Mouse (Mus musculus): ENCODE results near the gene Hao2.
A peak's percentile ranks its signal among the peaks of the same experiment; 100 is the strongest.

Hao2 gene

DNA sequence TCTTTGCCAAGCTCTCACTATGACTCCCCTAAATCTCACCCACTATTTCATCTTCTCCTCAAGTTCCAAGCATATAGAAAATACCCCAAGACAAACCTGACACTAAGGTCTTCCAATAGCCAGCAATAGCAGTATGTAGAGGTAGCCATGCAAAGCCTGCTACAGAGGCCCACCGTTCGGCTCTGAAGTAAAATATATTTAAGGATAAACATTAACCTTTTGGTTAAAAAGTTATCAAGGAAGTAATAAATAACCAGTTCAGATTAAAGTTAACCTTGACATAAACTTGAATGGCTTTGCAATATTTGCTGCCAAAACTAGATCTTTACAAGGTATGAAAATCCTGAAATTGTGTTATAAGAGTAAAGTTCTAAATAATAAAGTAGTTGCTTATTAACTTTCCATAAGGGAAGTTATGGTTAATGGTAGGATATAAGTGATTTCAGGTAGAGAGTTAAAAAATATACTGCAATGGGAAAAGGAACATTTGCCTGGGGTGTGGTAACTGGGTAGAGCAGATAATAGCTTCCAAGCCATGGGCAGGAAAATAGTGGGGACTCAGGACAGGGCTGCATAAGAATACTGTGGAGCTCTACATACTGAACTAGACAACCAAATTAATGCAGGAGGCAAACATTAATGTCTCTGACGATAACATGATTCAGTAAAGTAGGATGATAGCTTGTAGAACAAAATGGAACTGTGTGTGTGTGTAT is at the start of gene Hao2:
Gene Hao2, minus strand, starts transcription at position 183 of the 716 bp plus-strand sequence.
- no peak for DNase-seq

DNA sequence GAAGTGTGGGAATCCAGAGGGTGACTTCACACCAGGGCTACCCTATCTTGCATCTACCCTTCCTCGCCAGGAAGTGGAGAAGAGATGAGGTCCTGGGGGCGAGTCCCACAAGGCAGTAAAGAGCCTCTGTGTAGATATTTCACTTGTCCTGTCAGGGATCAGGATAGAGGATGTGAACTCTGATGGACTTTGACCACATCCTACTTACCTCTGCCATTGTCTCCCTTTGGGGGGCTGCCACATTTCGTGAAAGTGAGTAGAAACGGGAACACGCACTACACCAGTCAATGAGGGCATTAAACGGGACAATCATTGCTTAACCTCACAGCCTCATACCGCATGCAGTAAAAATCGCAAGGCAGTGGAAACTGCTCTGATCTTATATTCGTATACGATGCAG is 48.6 kb upstream of the Hao2 start:
- DNase-seq, result no peak

DNA sequence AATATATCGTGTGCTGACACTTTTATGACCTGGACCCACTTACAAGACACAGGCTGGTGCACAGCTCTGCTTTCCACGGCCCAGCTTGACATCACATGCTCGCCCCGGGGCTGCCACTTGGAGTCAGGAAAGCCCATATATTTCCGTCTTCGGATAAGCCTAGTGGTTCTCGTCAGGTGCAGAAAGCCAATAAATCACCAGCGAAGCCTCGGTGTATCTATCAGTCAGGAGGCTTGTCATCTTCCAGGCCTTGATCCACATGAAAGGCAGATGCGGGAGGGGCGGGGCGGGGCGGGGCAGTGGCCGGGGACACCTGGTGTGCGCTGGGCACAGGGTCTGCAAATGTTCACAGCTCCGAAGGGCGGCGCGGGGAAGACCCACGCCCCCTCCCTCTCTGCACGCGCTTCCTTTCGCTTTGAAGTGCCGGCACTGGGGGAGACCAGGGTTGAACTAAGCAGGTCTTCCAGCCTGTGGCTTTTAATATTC is 48.1 kb upstream of the Hao2 start:
- no peak for DNase-seq

DNA sequence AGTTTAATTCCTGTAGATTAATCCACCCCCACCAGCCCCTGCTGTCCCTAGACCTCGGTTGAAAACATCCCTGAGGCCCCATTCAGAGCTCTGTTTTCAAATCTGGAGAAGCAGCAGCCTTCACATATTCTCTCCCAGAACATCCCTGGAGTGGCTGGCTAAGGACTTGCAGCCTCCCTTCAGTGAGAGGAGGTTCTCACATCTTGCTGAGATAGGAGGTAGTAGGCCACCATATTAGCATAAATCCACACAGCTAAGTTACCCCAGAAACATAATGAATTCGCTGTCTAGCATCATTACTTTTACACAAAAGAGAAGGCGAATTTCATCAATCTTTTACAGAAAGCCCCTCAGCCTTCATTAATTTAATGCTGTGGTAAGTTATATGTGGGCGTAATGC is 47.2 kb upstream of the Hao2 start:
- DNase-seq, result no peak

DNA sequence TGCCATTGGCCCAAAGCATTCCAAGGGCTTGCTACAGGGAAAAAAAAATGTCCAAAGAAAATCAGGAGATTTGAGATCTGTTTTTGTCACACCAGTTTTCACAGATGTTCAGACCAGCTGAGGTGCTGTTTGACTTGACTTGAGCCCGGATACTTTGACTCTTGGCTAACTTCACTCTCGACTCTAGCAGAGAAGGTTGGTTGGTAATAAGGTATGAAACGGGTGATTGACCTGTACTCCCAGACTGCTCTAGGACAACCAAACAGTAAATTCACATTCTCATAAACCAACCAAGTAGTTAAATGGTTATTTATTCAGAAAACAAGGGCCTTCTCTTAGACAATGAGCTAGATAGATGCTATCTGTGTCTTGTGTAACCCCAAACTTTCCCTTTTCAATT is 43.4 kb upstream of the Hao2 start:
- no peak for DNase-seq

DNA sequence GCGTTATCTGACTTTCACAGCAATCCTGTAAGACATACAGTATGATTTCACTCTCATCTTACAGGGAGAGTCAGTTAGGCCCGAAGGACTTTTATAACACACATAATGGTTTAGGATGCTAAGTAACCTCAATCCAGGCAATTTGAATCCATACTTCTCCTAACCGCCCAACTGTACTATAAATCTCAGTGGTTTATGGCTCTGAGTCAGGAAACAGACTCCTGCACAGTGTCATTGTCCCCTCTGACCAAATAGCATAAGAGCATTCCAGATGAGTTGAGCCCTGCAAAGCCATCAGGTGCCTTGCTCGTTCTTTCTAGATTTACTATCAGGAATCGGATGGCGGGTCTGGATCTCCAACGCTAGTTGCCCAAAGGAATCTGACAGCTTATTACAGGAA is 41.6 kb upstream of the Hao2 start:
- DNase-seq, result no peak

DNA sequence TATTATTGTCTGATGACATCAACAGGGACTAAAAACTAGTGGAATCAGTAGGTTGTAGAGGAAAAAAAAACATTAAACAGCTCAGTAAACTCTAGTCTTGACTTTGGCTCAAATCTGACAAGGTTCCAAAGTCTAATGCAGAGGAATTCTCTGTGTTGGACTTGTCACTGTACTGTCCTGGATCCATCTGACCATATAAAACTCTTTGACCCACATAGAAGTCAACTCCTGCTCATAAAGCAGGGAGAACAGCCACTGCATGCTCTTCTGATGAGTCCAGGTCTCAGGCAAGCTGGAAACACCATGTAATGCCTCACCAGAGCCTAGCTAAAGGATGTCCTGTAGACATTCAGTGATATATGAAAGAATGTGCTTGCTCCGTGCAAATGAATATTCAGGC is 41.0 kb upstream of the Hao2 start:
- no peak for DNase-seq

DNA sequence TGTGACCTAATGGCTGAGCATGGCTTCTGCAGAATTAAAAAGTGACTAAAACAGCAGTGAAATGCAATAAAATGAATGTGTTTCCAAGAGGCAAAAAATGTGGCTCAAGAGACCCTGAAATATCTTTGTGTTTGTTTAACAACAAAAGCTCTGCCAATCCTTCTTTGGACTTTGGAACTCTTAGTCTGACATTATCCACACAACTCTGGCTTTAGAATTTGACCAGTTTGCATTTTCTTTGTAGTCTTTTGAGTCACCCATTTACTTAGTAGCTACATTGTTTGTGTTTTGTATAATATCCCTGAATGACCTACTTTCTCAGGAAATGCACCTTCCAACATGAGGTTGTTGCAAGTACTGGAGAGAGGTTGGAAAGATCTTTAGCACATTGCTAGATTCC is 39.4 kb upstream of the Hao2 start:
- DNase-seq, result no peak

DNA sequence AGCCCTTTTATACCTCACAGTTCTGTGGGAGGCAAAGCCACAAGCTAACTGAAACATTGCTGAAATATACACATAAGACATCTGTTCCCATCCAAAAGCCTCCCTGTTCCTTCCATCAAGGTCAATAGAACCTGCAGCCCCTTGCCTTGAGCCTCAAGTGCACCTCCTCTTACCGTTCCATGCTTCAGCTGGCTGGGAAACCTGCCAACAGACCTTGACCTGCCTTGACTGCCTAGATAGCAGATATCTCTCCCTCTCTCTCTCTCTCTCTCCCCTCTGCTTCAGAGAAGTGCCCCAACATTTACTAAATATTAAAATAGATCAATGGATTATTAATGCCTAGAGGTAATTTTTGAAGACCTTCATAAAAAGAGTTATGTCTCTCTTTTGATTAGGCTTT is 38.8 kb upstream of the Hao2 start:
- DNase-seq, result no peak

DNA sequence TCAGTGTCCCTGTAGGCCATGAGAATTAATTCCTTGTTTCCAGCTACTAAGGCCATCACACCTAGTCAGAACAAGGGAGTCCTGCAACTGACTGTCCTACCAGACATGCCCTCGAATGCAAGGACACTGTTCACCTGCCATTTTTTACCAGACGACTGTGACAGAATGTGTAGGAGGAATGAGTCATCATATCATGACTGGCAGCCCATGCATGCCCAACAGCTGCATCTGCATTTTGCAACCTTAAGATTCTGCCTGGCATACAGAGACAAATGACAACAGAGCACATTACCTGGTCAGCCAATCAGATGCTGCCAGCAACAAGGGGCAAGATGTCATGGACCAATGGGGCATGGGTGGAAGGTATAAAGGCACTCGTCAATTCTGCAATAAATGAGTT is 27.4 kb upstream of the Hao2 start:
- no peak for DNase-seq

DNA sequence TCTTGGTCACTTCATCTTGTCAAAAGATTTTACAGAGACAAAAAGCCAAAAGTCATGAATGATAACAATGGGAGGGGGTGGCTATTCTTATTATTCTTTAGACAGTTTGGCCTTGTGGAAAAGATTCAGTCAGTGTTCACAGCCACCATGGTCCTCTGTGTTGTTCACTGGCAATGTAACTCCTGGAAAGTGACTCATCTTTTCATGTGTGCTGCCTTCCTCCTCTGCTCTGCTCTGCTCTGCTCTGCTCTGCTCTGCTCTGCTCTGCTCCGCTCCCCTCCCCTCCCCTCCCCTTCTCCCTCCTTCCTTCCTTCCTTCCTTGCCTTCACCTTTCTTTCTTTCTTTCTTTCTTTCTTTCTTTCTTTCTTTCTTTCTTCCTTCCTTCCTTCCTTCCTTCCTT is 24.2 kb upstream of the Hao2 start:
- DNase-seq, result no peak

DNA sequence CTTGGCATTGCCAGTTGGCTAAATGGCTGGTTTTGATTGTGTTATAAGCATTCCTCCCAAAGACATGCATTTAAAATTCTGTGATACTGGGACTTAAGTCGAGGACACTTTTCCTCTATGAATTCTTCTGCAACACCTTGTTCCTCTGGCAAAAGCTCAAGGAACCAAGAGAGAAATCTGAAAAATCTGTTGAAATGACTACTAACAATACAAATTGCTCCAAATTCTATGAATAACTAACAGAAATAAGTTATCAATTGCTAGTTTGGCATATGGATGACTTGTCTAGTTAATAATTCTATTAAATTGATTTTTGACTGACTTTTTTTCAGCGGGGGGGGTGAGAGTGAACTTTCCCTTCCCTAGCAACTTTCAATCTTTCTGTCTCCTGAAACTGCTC is 23.8 kb upstream of the Hao2 start:
- DNase-seq, result no peak

DNA sequence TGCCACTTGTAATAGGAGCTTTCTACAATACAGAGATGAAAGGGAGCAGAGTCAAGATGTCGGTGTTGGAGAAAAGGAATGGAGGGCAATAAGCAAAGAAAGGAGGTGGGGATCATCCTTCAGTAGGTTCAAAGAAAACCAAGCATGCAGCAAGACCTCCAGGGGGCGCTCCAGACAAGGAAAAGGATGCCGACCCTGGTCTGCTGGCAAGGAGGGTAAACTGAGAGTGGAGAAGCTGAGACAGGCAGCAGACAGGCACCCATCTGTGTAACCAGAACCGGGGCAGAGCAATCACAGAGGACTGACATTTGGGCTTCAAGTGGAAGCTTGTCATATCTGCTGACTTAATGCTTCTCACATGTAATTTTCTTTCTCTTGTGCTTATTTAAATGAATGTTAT is 22.6 kb upstream of the Hao2 start:
- peak in 1 of 2 experiments; percentile 2 for DNase-seq

DNA sequence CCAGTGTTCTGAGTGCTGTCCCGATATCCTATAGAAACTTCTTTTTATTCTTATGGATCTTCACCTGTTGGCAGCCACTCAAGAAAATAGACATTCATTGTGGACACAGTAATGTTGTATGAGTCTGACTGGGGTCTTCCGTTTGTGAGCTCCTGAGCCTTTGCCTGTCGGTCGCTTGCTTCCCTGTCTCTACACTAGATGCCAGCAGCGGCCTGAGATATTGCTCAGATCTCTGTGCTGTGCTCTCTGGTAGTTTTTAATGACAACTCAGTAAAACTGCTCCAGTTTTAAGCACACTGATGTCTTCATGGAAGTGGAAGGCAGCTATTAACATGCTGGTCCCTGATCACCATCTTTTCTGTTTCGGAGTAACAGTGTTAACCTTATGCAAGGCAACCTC is 20.6 kb upstream of the Hao2 start:
- DNase-seq, result no peak

DNA sequence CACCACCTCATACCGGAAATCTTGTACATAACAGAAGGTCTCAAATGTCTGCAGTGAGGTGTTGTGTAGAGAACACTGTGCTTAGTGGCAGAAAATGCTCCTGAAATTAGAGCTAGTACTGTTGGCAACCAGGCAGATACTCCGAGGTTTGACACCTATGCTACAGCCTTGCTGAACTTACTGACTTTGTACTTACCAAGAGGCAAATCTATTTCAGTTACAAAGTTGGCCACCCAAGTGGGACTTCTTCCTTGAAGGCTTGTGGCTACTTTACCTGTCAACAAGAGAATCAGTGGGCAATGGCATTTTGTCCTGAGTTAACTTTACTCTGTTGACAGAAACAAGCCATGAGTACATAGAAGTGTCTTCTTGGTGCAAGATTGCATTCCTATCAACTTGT is 4.6 kb upstream of the Hao2 start:
- DNase-seq, result no peak

DNA sequence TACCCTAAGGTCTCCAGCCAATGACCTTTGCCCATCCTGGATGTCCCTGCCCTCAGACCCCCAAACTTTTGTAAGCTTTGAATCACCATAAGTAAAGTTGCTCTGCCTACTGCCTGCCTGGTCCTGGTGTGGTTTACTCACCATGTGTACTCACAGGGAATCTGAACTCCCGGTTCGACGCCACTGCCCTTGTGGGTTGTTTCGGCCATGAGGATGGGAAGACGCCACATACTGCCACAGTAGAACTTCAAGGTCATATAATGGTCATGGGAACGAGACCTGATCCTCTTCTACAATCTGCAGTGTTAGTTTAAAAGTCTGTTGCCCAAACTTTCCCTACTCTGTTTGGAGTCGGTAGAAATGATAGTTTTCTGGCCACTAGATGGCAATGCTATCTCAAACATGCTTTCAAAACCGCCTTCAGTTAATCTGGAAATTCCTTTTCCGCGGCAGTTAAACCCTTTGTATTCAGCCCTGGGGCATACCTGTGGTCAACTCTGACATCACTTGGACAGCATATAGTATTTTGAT is 2.1 kb upstream of the Hao2 start:
- no peak for DNase-seq

DNA sequence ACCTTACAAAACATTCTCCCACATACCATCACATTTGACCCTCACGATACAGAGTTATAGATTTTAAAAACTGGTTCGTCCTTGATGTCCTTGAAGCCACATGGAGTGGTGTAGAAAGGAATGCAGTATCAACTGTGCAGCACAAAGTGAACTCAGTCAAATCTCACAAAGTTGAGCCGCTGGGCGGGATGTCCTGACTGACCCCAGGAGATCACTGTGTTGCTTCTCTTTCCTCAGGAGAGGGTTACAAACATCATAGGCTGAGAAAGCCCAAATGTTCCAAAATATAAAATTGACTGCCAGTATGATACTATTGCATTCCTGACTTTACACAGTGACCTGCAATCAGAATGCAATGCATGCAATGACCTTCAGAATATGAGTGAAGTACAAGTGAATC is 2.6 kb downstream of the Hao2 start:
- no peak for DNase-seq

DNA sequence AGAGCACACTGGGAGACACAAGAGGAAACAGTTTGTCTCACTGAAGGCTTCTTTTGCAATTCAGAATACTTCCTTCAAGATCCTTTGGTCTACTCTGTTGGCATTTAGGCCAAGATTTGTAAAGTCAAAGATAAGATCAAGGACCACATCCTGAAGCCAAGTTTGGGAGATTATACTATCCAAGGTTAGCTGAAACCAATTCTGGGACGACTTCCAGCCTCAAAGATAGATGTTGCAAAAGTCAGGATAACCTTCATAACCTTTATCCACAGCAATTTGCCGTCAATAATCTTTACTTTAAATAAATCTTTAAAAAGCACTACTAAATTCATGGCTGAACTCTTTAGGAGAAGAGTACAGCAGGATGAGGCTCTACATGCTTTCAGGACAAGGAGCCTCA is 4.8 kb downstream of the Hao2 start:
- no peak for DNase-seq

DNA sequence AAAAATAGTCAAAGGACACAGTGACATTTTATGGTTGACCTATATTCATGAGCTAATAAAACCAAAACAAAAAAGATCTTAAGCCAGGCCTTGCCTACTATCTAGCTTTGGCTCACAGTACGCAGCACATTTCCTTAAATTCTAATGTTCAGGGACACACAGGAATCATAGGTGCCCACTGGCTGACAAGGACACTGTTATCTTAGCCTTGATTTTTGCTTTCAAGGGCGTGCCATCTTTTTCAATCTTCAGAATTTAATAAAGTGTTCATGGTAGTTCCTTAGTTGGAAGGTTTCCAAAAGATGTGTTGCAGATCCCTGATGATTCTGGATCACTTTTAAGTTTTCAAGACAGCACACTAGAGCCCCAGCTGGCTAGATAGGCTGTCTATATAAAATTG is 12.2 kb downstream of the Hao2 start:
- no peak for DNase-seq

DNA sequence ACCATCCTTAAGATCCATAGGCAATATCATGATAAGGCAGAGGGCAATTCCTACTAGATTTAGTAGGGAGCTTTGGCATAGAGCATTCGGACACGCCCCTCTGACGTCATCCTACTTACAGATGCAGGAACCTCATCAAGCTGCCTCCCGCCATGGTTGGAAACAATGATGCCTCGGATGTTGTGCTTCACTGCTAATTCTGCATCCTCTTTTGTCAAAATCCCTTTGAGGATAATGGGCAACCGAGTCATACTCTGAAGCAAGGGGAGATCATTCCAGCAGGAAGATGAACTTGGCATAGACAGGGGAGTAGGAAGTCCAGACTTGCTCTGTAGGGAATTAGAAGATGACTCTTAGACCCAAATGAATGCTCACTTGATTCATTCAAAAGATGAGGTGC is 12.8 kb downstream of the Hao2 start:
- DNase-seq, result no peak

DNA sequence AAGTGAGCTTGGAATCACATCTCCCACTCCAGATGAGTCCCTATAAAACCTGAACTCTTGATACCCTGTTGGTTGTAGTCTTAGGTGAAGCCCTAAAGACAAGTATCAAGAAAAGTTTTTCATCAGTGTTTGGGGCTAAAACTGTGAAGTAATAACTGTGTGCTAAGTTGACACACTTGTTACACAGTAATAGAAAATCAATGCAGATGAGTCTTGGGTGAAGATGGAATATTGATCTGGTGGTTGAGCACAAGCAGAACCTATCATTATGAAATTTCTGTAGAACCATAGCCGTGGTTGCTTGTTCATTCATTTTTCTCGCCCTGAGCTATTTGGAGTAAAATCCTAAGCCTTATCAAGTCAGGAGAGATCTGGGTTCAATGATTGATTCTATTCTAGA is 24.8 kb downstream of the Hao2 start:
- DNase-seq, result no peak

DNA sequence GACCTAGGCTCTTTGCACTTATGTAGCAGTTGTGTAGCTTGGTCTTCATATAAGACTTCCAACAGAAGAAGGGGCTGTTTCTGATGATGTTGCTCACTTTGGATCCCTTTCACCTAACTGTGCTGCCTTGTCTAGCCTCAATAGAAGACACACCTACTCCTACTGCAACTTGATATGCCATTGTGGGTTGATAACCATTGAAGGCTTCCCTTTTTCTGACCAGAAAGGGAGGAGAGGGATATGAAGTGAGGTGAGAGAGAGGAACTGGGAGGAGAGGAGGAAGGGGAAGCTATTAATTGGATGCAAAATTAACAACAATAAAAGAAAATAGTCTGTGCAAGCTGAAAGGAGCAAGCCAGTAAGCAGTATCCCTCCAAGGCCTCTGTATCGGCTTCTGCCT is 30.2 kb downstream of the Hao2 start:
- no peak for DNase-seq

DNA sequence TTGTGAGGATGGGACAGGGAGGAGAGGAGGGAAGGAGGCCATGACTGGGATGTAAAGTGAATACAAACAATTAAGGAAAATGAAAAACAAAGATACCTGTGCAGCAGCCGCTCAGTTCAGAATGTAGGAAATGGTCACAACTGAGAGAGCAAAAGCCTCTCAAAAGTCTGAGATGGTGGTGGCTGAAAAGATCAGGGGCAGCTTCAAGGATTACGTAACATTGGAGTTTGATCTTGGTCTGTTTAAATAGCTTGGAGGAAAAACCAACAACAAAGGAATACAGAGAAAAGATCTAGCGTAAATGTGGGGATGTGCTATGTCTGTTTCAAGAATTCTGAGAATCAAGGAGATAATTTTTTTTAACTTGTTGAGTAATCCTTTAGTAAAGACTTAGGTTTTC is 33.5 kb downstream of the Hao2 start, which contains the start of gene Hsd3b1:
Gene Hsd3b1, minus strand, starts transcription at position 219 of the 400 bp plus-strand sequence.
- DNase-seq, result no peak

DNA sequence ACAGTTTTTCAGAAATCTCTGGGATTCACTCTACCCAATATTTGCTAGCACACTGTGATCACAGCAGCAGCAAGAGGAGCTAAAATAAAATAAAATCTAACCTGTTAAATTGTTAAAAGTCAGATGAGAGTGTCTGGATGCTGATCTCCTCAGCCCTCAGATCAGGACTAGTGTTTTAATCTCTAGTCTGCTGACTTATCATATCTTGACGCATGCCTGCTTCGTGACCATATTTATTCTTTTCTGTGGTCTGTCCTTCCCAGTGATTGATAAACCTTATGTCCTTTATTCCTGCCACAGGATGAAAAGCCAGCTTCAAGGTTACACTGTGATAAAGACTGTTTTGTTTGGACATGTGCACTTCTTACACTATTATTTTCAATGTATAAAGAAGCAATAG is 35.0 kb downstream of the Hao2 start:
- DNase-seq, result no peak

DNA sequence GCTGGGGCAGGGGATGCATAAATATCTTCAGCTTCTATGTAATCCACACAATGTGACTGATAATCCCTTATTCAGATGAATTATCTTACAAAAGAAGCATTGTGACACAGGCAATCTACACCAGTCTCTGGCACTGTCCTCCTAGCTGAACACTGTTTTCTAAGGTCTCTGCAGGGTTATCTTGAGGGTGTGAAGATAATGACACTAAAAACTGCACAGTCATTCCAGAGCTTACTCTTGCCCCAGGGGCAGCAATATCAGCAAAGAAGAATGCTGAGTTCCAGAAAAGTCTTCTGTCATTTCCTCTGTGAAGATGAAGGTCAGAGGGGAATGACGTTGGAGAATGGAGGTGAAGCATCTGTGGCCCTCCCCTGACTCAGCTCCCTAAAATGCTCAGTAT is 36.1 kb downstream of the Hao2 start:
- DNase-seq, result no peak

Measured in B cell, adult 2 months (primary cell).